Mouse (Mus musculus) olfactory bulb, adult 2 months (tissue): ENCODE measurements at regions not wholly inside any gene's neighbourhood (a gene's known extent, or its start where the extent isn't known, plus 50 kb on each side); places are given as distances from the start of the nearest gene placed in this dataset.
A peak's percentile ranks its signal among the peaks of the same experiment; 100 is the strongest.

Experiments used
- CTCF ChIP-seq: fragments of 200-500 bp; IDR thresholded peaks from 2 replicates; pipeline ENCODE4 v1.5.1; 2012; ENCODE audit warnings: low read depth, mild to moderate bottlenecking, low read length, moderate library complexity; ENCODE audit not compliant: insufficient read depth
- POLR2A ChIP-seq: fragments of 200-500 bp; IDR thresholded peaks from 2 replicates; pipeline ENCODE4 v1.6.1; 2012; ENCODE audit warnings: mild to moderate bottlenecking, low read depth, low read length, moderate library complexity; ENCODE audit not compliant: insufficient read depth

GRCm38 (mm10) chr5:91198620-91199019 lies 59.2 kb downstream of the Areg start:
- TF ChIP-seq POLR2A, result no peak
- TF ChIP-seq CTCF, result 0 out of 2 replicates have a peak, but pooled peaks have one; percentile 30
